Mouse (Mus musculus) forebrain, embryonic 11.5 days (tissue): ENCODE results near the gene Sufu. TPM values are rescaled to one million over a fixed set of nuclear protein-coding genes. Genes with fewer than 3 reads are reported as not detected.

Experiments used
- ATAC-seq: fragments of 200-750 bp; cut with Nextera tagmentation; replicated peaks from 2 replicates; pipeline ENCODE4 v1.8.0; 2017; ENCODE audit warnings: moderate TSS enrichment; ENCODE audit not compliant: low FRiP score
- DNase-seq: peaks from one replicate; pipeline ENCODE4 v3.0.0-alpha.2; 2017; ENCODE audit warnings: low spot score
- H3K27ac ChIP-seq: fragments of 300-500 bp; sonication (generic); 2 replicates; pipeline ENCODE4 v1.5.1; 2014; ENCODE audit warnings: low read depth, low read length
- H3K27me3 ChIP-seq: fragments of 300-500 bp; sonication (generic); 2 replicates; pipeline ENCODE4 v1.6.1; 2014; ENCODE audit warnings: mild to moderate bottlenecking, low read length, mixed read lengths; ENCODE audit not compliant: control insufficient read depth, insufficient read depth
- H3K36me3 ChIP-seq: fragments of 300-500 bp; sonication (generic); 2 replicates; pipeline ENCODE4 v1.6.1; 2014; ENCODE audit warnings: mild to moderate bottlenecking, low read length, moderate library complexity, mixed read lengths; ENCODE audit not compliant: control insufficient read depth, insufficient read depth
- H3K4me1 ChIP-seq: fragments of 300-500 bp; sonication (generic); replicated peaks from 2 replicates; pipeline ENCODE4 v1.6.1; 2014; ENCODE audit warnings: low read length, mixed read lengths; ENCODE audit not compliant: control insufficient read depth, insufficient read depth
- H3K4me2 ChIP-seq: fragments of 300-500 bp; sonication (generic); 2 replicates; pipeline ENCODE4 v1.6.1; 2014; ENCODE audit warnings: low read depth, mild to moderate bottlenecking, low read length, moderate library complexity, mixed read lengths; ENCODE audit not compliant: severe bottlenecking
- H3K4me3 ChIP-seq: fragments of 300-500 bp; sonication (generic); 2 replicates; pipeline ENCODE4 v1.5.1; 2014; ENCODE audit warnings: low read depth, low read length
- H3K9ac ChIP-seq: fragments of 300-500 bp; sonication (generic); 2 replicates; pipeline ENCODE4 v1.6.1; 2014; ENCODE audit warnings: low read length
- H3K9me3 ChIP-seq: fragments of 300-500 bp; sonication (generic); 2 replicates; pipeline ENCODE4 v1.6.1; 2016; ENCODE audit warnings: low read length, mixed read lengths; ENCODE audit not compliant: control insufficient read depth
- WGBS: fragments of 180-500 bp; shearing (Covaris S2); extraction: QIAGEN DNeasy Blood & Tissue Kit; methylation state at CpG from one replicate; pipeline ENCODE4 v1.1.7; 2014; 5-methylcytosine and 5-hydroxymethylcytosine counted together
- polyA plus RNA-seq: library from polyadenylated mRNA; unstranded; fragments of >200 nt; fragmentation: Nextera tagmentation; extraction: Ambion mirVana; gene quantifications from 2 replicates; pipeline ENCODE4 v1.2.1, GENCODE M21; 2014

Sufu gene
- polyA plus RNA-seq, 1 experiment from 2014 or later, result 48.6 TPM

- no peak for DNase-seq
- H3K4me3 ChIP-seq, result no peak overlapping the region
- no peak overlapping the region for H3K4me2 ChIP-seq
- no peak overlapping the region for H3K9ac ChIP-seq
- peaks cover 38% of the 10 kb centered on the region for H3K4me1 ChIP-seq
- H3K9me3 ChIP-seq, result no peaks in the 10 kb centered on the region
- no peak for ATAC-seq
- H3K36me3 ChIP-seq, result peaks cover 9% of the 10 kb centered on the region
- H3K27me3 ChIP-seq, result no peaks in the 10 kb centered on the region
- H3K27ac ChIP-seq, result no peak overlapping the region
- 89% methylated on average over 3 of the region's 3 CpGs for WGBS
Observed at GRCm38 (mm10) chr19:46508738-46509137, 112.0 kb downstream of the Sufu start.

GRCm38 (mm10) chr19:46509202-46509601, 112.5 kb downstream of the Sufu start:
- Histone ChIP-seq H3K27me3 (no peaks in the 10 kb centered on the region), H3K4me2 (no peak overlapping the region), H3K9me3 (no peaks in the 10 kb centered on the region), H3K27ac (no peak overlapping the region), H3K36me3 (peaks cover 9% of the 10 kb centered on the region), H3K4me1 (peaks cover 38% of the 10 kb centered on the region), H3K4me3 (no peak overlapping the region), H3K9ac (no peak overlapping the region)
- no peak for ATAC-seq
- WGBS, result 85% methylated on average over 3 of the region's 3 CpGs
- no peak for DNase-seq

- Histone ChIP-seq H3K4me2 (no peak overlapping the region), H3K27ac (0 out of 2 replicates have a peak overlapping the region, but pooled peaks have one; percentile 5), H3K9ac (no peak overlapping the region), H3K4me3 (no peak overlapping the region), H3K36me3 (peaks cover 13% of the 10 kb centered on the region), H3K4me1 (peaks cover 36% of the 10 kb centered on the region), H3K27me3 (no peaks in the 10 kb centered on the region), H3K9me3 (no peaks in the 10 kb centered on the region)
- DNase-seq (no peak), ATAC-seq (no peak)
- WGBS, result 91% methylated on average over 4 of the region's 4 CpGs
Observed at GRCm38 (mm10) chr19:46509736-46510135, 113.0 kb downstream of the Sufu start.

- Histone ChIP-seq H3K27ac (no peak overlapping the region), H3K4me3 (no peak overlapping the region)
Observed at GRCm38 (mm10) chr19:46510401-46510800, 113.7 kb downstream of the Sufu start.

GRCm38 (mm10) chr19:46510824-46511223, 114.1 kb downstream of the Sufu start:
- ATAC-seq, result no peak
- Histone ChIP-seq H3K4me1 (peaks cover 27% of the 10 kb centered on the region), H3K36me3 (peaks cover 21% of the 10 kb centered on the region), H3K4me2 (no peak overlapping the region), H3K27ac (no peak overlapping the region), H3K4me3 (no peak overlapping the region), H3K9ac (no peak overlapping the region), H3K27me3 (no peaks in the 10 kb centered on the region), H3K9me3 (no peaks in the 10 kb centered on the region)
- DNase-seq, result no peak
- 61% methylated on average over 3 of the region's 3 CpGs for WGBS

More at GRCm38 (mm10) chr19:46510401-46510800, 113.7 kb downstream of the Sufu start:
- peaks cover 20% of the 10 kb centered on the region for H3K36me3 ChIP-seq
- DNase-seq (no peak), ATAC-seq (no peak)
- no peaks in the 10 kb centered on the region for H3K9me3 ChIP-seq
- H3K4me2 ChIP-seq, result no peak overlapping the region
- H3K4me1 ChIP-seq, result peaks cover 29% of the 10 kb centered on the region
- H3K27me3 ChIP-seq, result no peaks in the 10 kb centered on the region
- H3K9ac ChIP-seq, result no peak overlapping the region
- 90% methylated on average over 5 of the region's 5 CpGs for WGBS

GRCm38 (mm10) chr19:46511263-46511662, 114.6 kb downstream of the Sufu start:
- 89% methylated on average over 10 of the region's 10 CpGs for WGBS
- no peak overlapping the region for H3K27ac ChIP-seq

GRCm38 (mm10) chr19:46514387-46514786, 117.7 kb downstream of the Sufu start:
- Histone ChIP-seq H3K36me3 (peaks cover 21% of the 10 kb centered on the region), H3K27ac (no peak overlapping the region), H3K9ac (no peak overlapping the region), H3K9me3 (no peaks in the 10 kb centered on the region), H3K4me1 (peaks cover 20% of the 10 kb centered on the region), H3K27me3 (no peaks in the 10 kb centered on the region), H3K4me2 (no peak overlapping the region), H3K4me3 (no peak overlapping the region)
- ATAC-seq (no peak), DNase-seq (no peak)
- WGBS, result 85% methylated on average over 12 of the region's 12 CpGs

More at GRCm38 (mm10) chr19:46511263-46511662, 114.6 kb downstream of the Sufu start:
- Histone ChIP-seq H3K4me3 (no peak overlapping the region), H3K4me1 (peaks cover 23% of the 10 kb centered on the region), H3K4me2 (no peak overlapping the region), H3K9ac (no peak overlapping the region), H3K36me3 (peaks cover 21% of the 10 kb centered on the region), H3K27me3 (no peaks in the 10 kb centered on the region), H3K9me3 (no peaks in the 10 kb centered on the region)
- no peak for DNase-seq
- ATAC-seq, result no peak

- H3K27ac ChIP-seq, result no peak overlapping the region
- H3K4me1 ChIP-seq, result peaks cover 15% of the 10 kb centered on the region
- no peak for DNase-seq
- no peak overlapping the region for H3K4me3 ChIP-seq
- no peak overlapping the region for H3K9ac ChIP-seq
- 96% methylated on average over 24 of the region's 24 CpGs for WGBS
- no peaks in the 10 kb centered on the region for H3K27me3 ChIP-seq
- no peak for ATAC-seq
- no peak overlapping the region for H3K4me2 ChIP-seq
- H3K36me3 ChIP-seq, result peaks cover 21% of the 10 kb centered on the region
- no peaks in the 10 kb centered on the region for H3K9me3 ChIP-seq
Observed at GRCm38 (mm10) chr19:46515287-46515821, 118.7 kb downstream of the Sufu start.
